Mouse (Mus musculus) brain, embryonic 14.5 days (tissue): ENCODE results near the gene Gnat3.

Experiments used
- CTCF ChIP-seq: fragments of 200-500 bp; IDR thresholded peaks from 2 replicates; pipeline ENCODE4 v1.5.1; 2012; ENCODE audit warnings: inconsistent platforms, mild to moderate bottlenecking, moderate library complexity, borderline replicate concordance; ENCODE audit not compliant: insufficient read depth, insufficient read length; ENCODE audit errors: extremely low read depth
- POLR2A ChIP-seq: fragments of 200-500 bp; IDR thresholded peaks from 2 replicates; pipeline ENCODE4 v1.6.1; 2012; ENCODE audit warnings: mild to moderate bottlenecking, inconsistent platforms, borderline replicate concordance; ENCODE audit not compliant: poor library complexity, insufficient read depth, insufficient read length, severe bottlenecking; ENCODE audit errors: extremely low read depth

GRCm38 (mm10) chr5:18014209-18014829 lies 52.0 kb downstream of the Gnat3 start:
- TF ChIP-seq POLR2A = no peak
- no peak for TF ChIP-seq CTCF
